Mouse (Mus musculus) bone marrow macrophage, adult 2 months (primary cell): ENCODE measurements at regions not wholly inside any gene's neighbourhood (a gene's known extent, or its start where the extent isn't known, plus 50 kb on each side); places are given as distances from the start of the nearest gene placed in this dataset.

ENCODE experiments used
- CTCF ChIP-seq: IDR thresholded peaks from 2 replicates; pipeline ENCODE4 v1.5.1; 2012; ENCODE audit warnings: low read depth, mild to moderate bottlenecking, low read length, moderate library complexity
- POLR2A ChIP-seq: IDR thresholded peaks from 2 replicates; pipeline ENCODE4 v1.6.1; 2012; ENCODE audit warnings: mild to moderate bottlenecking, low read depth, low read length, borderline replicate concordance

- no peak for TF ChIP-seq POLR2A
- no peak for TF ChIP-seq CTCF
These were observed 397.9 kb downstream of the Zfp536 start for GRCm38 (mm10) chr7:37375591-37375990.
